Mouse (Mus musculus): ENCODE results near the gene Adamts9. TPM values are rescaled to one million over a fixed set of nuclear protein-coding genes. Genes with fewer than 3 reads are reported as not detected.

Adamts9 gene
- polyA plus RNA-seq, 1 experiment from 2014 or later: 2.8 TPM

GRCm38 (mm10) chr6:92733651-92734050 lies 209.6 kb downstream of the Adamts9 start:
- no peak for DNase-seq (ENCODE audit: low spot score)

DNA sequence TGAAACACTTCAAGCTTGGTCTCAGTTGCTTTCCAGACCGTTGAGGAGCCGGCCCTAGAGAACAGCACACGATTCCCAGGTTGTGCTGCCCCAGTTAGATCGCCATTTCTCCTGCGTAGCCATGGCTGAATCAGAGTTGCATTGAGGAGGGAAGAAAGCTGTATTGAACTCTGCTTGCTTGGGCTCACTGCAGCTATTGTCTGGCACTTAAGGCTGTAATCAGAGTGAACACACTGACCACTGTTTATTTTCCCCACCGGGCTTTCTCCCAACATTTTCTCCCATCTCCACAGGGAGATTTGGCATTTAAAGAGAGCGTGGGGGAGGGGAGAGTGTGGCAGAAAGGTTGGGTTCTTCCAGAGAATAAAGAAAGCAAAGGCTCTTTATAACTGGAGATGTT lies 214.8 kb downstream of the Adamts9 start:
- DNase-seq (ENCODE audit: low spot score): no peak
- no peaks in the 10 kb centered on the region for H3K9me3 ChIP-seq (ENCODE audit: control insufficient read depth, low read length)
- H3K36me3 ChIP-seq (ENCODE audit: control insufficient read depth, insufficient read depth, low read length): no peaks in the 10 kb centered on the region
- no peak for ATAC-seq (replicated peaks; ENCODE audit: low FRiP score)
- H3K4me2 ChIP-seq (ENCODE audit: low read depth, low read length, severe bottlenecking): no peak overlapping the region
- WGBS: 37% methylated on average over 7 of the region's 7 CpGs
- 0 out of 2 replicates have a peak overlapping the region, but pooled peaks have one; percentile 9 for H3K9ac ChIP-seq (ENCODE audit: low read length)
- no peak overlapping the region for H3K27ac ChIP-seq (ENCODE audit: low read depth, low read length)
- H3K27me3 ChIP-seq (ENCODE audit: control insufficient read depth, insufficient read depth, low read length): no peaks in the 10 kb centered on the region
- H3K4me3 ChIP-seq (ENCODE audit: low read depth, low read length): no peak overlapping the region
- H3K4me1 ChIP-seq (replicated peaks; ENCODE audit: control insufficient read depth, insufficient read depth, low read length): peaks cover 6% of the 10 kb centered on the region; the same call in 1 of the 2 replicates

More at GRCm38 (mm10) chr6:92733651-92734050, 209.6 kb downstream of the Adamts9 start:
- H3K4me2 ChIP-seq (ENCODE audit: low read depth, low read length, severe bottlenecking): no peak overlapping the region
- no peak for ATAC-seq (replicated peaks; ENCODE audit: low FRiP score)
- no peak overlapping the region for H3K27ac ChIP-seq (ENCODE audit: low read depth, low read length)
- H3K9ac ChIP-seq (ENCODE audit: low read length): no peak overlapping the region
- H3K36me3 ChIP-seq (ENCODE audit: control insufficient read depth, insufficient read depth, low read length): no peaks in the 10 kb centered on the region
- no peaks in the 10 kb centered on the region for H3K27me3 ChIP-seq (ENCODE audit: control insufficient read depth, insufficient read depth, low read length)
- no peaks in the 10 kb centered on the region; the same call in 1 of the 2 replicates for H3K4me1 ChIP-seq (replicated peaks; ENCODE audit: control insufficient read depth, insufficient read depth, low read length)
- H3K4me3 ChIP-seq (ENCODE audit: low read depth, low read length): no peak overlapping the region
- no peaks in the 10 kb centered on the region; the same call in 1 of the 2 replicates for H3K9me3 ChIP-seq (ENCODE audit: control insufficient read depth, low read length)

GRCm38 (mm10) chr6:92728084-92728483 lies 215.2 kb downstream of the Adamts9 start:
- Histone ChIP-seq H3K9ac (ENCODE audit: low read length) (no peak overlapping the region), H3K27me3 (ENCODE audit: control insufficient read depth, insufficient read depth, low read length) (no peaks in the 10 kb centered on the region), H3K36me3 (ENCODE audit: control insufficient read depth, insufficient read depth, low read length) (no peaks in the 10 kb centered on the region), H3K4me3 (ENCODE audit: low read depth, low read length) (no peak overlapping the region), H3K27ac (ENCODE audit: low read depth, low read length) (no peak overlapping the region), H3K9me3 (ENCODE audit: control insufficient read depth, low read length) (no peaks in the 10 kb centered on the region), H3K4me1 (replicated peaks; ENCODE audit: control insufficient read depth, insufficient read depth, low read length) (peaks cover 6% of the 10 kb centered on the region; the same call in 1 of the 2 replicates), H3K4me2 (ENCODE audit: low read depth, low read length, severe bottlenecking) (no peak overlapping the region)
- ATAC-seq (replicated peaks; ENCODE audit: low FRiP score): 0 out of 2 replicates have a peak, but pooled peaks have one; percentile 21
- WGBS: 3% methylated on average over 10 of the region's 10 CpGs
- DNase-seq (ENCODE audit: low spot score): peak; percentile 90

DNA sequence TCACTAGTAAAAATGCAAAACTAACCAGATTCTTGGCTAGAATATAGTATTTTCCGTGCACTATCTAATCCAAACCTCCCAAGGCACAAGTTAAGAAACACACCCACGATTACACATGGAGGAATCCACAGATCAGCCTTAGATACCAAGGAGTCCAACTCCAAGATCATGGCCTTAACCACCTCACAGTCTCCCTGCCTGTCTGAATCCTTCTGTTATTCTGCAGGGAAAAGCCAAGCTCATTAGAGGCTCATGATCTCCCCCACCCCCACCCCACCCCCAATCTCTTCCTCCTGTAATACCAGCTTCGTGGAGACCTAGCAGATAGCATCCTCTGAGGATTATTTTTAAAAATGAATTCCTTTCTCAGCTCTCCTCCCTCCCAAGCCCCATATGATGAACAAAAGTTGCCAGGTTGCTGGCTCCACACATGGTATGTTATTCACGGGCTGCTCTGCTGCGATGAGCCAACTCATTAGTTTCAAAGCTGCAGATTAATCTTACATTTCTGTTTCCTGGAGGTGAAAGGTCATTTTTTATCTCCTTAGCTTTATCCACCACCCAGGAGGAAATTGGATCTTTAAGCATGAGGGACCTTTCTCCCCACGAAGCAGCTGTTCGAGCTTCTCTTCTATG lies 215.8 kb downstream of the Adamts9 start:
- 12% methylated on average over 7 of the region's 7 CpGs for WGBS

DNA sequence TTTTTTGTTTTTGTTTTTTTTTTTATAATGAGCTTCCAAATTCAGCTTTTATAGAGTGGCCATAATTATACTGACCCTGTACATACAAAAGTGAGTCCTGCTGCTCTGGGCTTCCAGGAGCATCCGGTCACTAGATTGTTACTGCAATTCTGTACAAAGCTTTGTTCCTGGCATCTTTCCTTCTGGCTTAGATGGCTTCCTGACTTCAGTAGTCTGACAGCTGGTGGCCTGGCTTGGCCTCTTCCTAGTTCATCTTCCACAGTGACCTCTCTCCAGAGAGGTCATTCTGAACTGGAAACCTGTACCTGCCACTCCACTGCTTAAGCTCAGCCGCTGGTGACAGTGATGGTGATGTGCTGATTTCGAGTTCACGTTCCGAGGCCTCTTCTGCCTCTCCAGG lies 217.2 kb downstream of the Adamts9 start:
- H3K9ac ChIP-seq (ENCODE audit: low read length): no peak overlapping the region
- H3K4me2 ChIP-seq (ENCODE audit: low read depth, low read length, severe bottlenecking): no peak overlapping the region
- H3K27me3 ChIP-seq (ENCODE audit: control insufficient read depth, insufficient read depth, low read length): no peaks in the 10 kb centered on the region
- ATAC-seq (replicated peaks; ENCODE audit: low FRiP score) (no peak), DNase-seq (ENCODE audit: low spot score) (no peak)
- H3K36me3 ChIP-seq (ENCODE audit: control insufficient read depth, insufficient read depth, low read length): no peaks in the 10 kb centered on the region
- 83% methylated on average over 5 of the region's 5 CpGs for WGBS
- H3K4me1 ChIP-seq (replicated peaks; ENCODE audit: control insufficient read depth, insufficient read depth, low read length): peaks cover 6% of the 10 kb centered on the region; the same call in 1 of the 2 replicates
- H3K27ac ChIP-seq (ENCODE audit: low read depth, low read length): no peak overlapping the region
- no peak overlapping the region for H3K4me3 ChIP-seq (ENCODE audit: low read depth, low read length)
- no peaks in the 10 kb centered on the region for H3K9me3 ChIP-seq (ENCODE audit: control insufficient read depth, low read length)

More for the DNA sequence above, 215.8 kb downstream of the Adamts9 start:
- Histone ChIP-seq H3K9me3 (ENCODE audit: control insufficient read depth, low read length) (no peaks in the 10 kb centered on the region), H3K27me3 (ENCODE audit: control insufficient read depth, insufficient read depth, low read length) (no peaks in the 10 kb centered on the region), H3K9ac (ENCODE audit: low read length) (no peak overlapping the region), H3K4me1 (replicated peaks; ENCODE audit: control insufficient read depth, insufficient read depth, low read length) (peaks cover 6% of the 10 kb centered on the region; the same call in 1 of the 2 replicates), H3K4me3 (ENCODE audit: low read depth, low read length) (no peak overlapping the region), H3K27ac (ENCODE audit: low read depth, low read length) (no peak overlapping the region), H3K4me2 (ENCODE audit: low read depth, low read length, severe bottlenecking) (no peak overlapping the region), H3K36me3 (ENCODE audit: control insufficient read depth, insufficient read depth, low read length) (no peaks in the 10 kb centered on the region)
- DNase-seq (ENCODE audit: low spot score): no peak
- no peak for ATAC-seq (replicated peaks; ENCODE audit: low FRiP score)

DNA sequence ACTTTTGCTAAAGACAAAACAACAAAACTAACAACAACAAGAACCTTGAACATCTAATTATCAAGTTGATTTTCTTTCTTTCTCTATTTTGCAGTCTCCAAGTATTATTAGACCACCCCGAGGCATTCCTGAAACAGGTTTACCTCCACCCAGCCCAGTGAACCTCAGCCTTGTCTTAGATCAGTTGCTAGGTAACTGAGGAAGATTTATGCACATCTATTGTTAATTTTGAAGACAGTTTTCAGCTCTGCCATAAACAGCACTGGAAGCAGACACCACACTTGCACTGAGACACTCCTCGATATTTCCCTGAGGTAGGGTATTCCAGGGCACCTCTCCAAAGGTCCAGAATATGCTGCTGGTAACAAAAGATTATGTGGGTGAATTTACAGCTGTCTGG lies 218.9 kb downstream of the Adamts9 start:
- no peak for DNase-seq (ENCODE audit: low spot score)
- Histone ChIP-seq H3K27ac (ENCODE audit: low read depth, low read length) (no peak overlapping the region), H3K27me3 (ENCODE audit: control insufficient read depth, insufficient read depth, low read length) (no peaks in the 10 kb centered on the region), H3K4me2 (ENCODE audit: low read depth, low read length, severe bottlenecking) (no peak overlapping the region), H3K36me3 (ENCODE audit: control insufficient read depth, insufficient read depth, low read length) (no peaks in the 10 kb centered on the region), H3K4me3 (ENCODE audit: low read depth, low read length) (no peak overlapping the region), H3K4me1 (replicated peaks; ENCODE audit: control insufficient read depth, insufficient read depth, low read length) (peaks cover 6% of the 10 kb centered on the region; the same call in 1 of the 2 replicates), H3K9me3 (ENCODE audit: control insufficient read depth, low read length) (no peaks in the 10 kb centered on the region), H3K9ac (ENCODE audit: low read length) (no peak overlapping the region)
- 73% methylated on average over 2 of the region's 2 CpGs for WGBS
- ATAC-seq (replicated peaks; ENCODE audit: low FRiP score): no peak

Other genes with a start within 250 kb of the Adamts9 start
- 4.0 and 4.1 TPM in 2 replicates for gene Prickle2, start 237.3 kb downstream of the Adamts9 start, polyA plus RNA-seq (2014; fragmentation: Nextera tagmentation; extraction: Ambion mirVana)
- gene A730049H05Rik, start 127.0 kb downstream of the Adamts9 start, polyA plus RNA-seq (2014; fragmentation: Nextera tagmentation; extraction: Ambion mirVana): 0.12 and 0.36 TPM in 2 replicates
- gene Gm15737, start 74.1 kb downstream of the Adamts9 start, polyA plus RNA-seq (2014; fragmentation: Nextera tagmentation; extraction: Ambion mirVana): not detected in 2 replicates